15 mouse cellular contexts compared by ENCODE assay signal in the genomic region with DNA sequence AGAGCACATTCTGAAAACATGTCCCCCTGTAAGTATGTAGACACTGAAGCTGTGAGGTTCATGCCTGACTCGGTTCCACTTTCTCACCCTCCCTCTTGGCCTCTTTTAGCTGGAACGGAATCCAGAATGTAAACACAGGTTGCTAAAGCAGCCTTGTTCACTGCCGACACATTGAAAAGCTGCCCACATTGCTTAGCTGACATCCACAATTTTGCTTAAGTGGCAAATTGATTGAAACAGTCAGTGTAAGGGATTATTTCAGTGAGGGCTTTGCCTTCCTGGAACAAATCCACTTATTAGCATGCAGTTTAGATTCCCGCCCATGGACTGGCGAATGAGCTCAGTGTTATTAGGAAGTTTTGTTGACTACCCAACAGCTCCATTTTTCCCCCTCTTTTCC.
DNase-seq lines count a peak whose midpoint lies in the region; ATAC-seq lines count a peak whose summit lies in the region.
"Had no signal": no experiment of that assay in that cellular context is flagged by ENCODE, and none has a peak within 500 bp of the region (broad histone marks: within the 10 kb centered on the region; RNA-seq: fewer than 3 reads in every experiment).

No protein-coding gene starts in this region.

- peaks cover 16% of the 10 kb centered on the region for H3K4me1 ChIP-seq in forebrain, embryonic 16.5 days (replicated peaks; ENCODE audit: control insufficient read depth, insufficient read depth, low read length)

- H3K27ac ChIP-seq in forebrain, embryonic 16.5 days (ENCODE audit: low read length): no peak overlapping the region

- no peak overlapping the region for H3K9ac ChIP-seq in forebrain, embryonic 16.5 days (replicated peaks; ENCODE audit: low read depth, low read length)

- ATAC-seq in frontal cortex, adult (ENCODE audit: low TSS enrichment): peak; percentile 62
- ATAC-seq in forebrain, embryonic 16.5 days: peak; percentile 66

- H3K4me2 ChIP-seq in forebrain, embryonic 16.5 days (ENCODE audit: low read length): no peak overlapping the region

- H3K36me3 ChIP-seq in forebrain, embryonic 16.5 days (ENCODE audit: control insufficient read depth, insufficient read depth): no peaks in the 10 kb centered on the region

- H3K9me3 ChIP-seq in forebrain, embryonic 16.5 days (ENCODE audit: control insufficient read depth, low read length): no peaks in the 10 kb centered on the region

- H3K4me3 ChIP-seq in forebrain, embryonic 16.5 days (replicated peaks; ENCODE audit: low read length): no peak overlapping the region

- H3K27me3 ChIP-seq in forebrain, embryonic 16.5 days (replicated peaks; ENCODE audit: control insufficient read depth, insufficient read depth, low read length): no peaks in the 10 kb centered on the region

- 7% methylated on average over 5 of the region's 5 CpGs for WGBS in forebrain, embryonic 16.5 days

- DNase-seq in frontal cortex, postnatal 36 days (ENCODE audit: low spot score in 2 of 2): no peak
- DNase-seq in Muller cell, postnatal 12 days (ENCODE audit: inconsistent ontology term): peak; percentile 26
- peak; percentile 67 for DNase-seq in lung, postnatal 36 days
- no peak for DNase-seq in right cerebral cortex, postnatal 4 days
- DNase-seq in thymus, postnatal 10 days (ENCODE audit: low spot score in 2 of 2): no peak
- DNase-seq in adrenal gland, adult 18-20 months (ENCODE audit: low spot score in 2 of 2): no peak
- DNase-seq: adrenal gland, adult 2 months; cerebellum, adult 11-12 months; gastrocnemius, postnatal 36 days; heart, postnatal 10 days; kidney, postnatal 14 days; left cerebral cortex, postnatal 4 days; thymus, postnatal 14 days had no signal

Comparison
In these comparisons a context has a peak if more than half of its experiments do, and no peak if none do; other contexts are left out.
1. DNase-seq: peak in Muller cell, postnatal 12 days (single experiment) and lung, postnatal 36 days (single experiment); none in frontal cortex, postnatal 36 days (0 of 2), right cerebral cortex, postnatal 4 days (single experiment), thymus, postnatal 10 days (0 of 2) and adrenal gland, adult 18-20 months (0 of 2).